Mouse (Mus musculus): Measurements from ENCODE around the gene Sox15. TPM values are rescaled to one million over a fixed set of nuclear protein-coding genes. Genes with fewer than 3 reads are reported as not detected.

The Sox15 gene
- total and polyA plus RNA-seq, 3 experiments, result 0.17 to 0.54 TPM; not detected in 1

GRCm38 (mm10) chr11:69692863-69693262 is 37.7 kb downstream of the Sox15 start:
- DNase-seq (ENCODE audit: extremely low read depth), result no peak
- no peak overlapping the region for H3K4me2 ChIP-seq (ENCODE audit: insufficient read depth, low read depth, poor library complexity, severe bottlenecking)
- H3K9me3 ChIP-seq (replicated peaks; ENCODE audit: low read length), result no peaks in the 10 kb centered on the region
- H3K4me1 ChIP-seq (ENCODE audit: control insufficient read depth in 1 of 2, insufficient read depth in 2 of 2), result no peaks in the 10 kb centered on the region
- no peaks in the 10 kb centered on the region for H3K36me3 ChIP-seq (replicated peaks in 1 of 2; ENCODE audit: control insufficient read depth in 1 of 2, insufficient read depth in 1 of 2, low read length in 1 of 2)
- H3K27ac ChIP-seq (ENCODE audit: insufficient read depth, low read depth), result no peak overlapping the region
- TF ChIP-seq POLR2A (IDR thresholded peaks at IDR 0.05; ENCODE audit: low read depth, low read length) (no peak), MAX (IDR thresholded peaks at IDR 0.05; ENCODE audit: low read length) (no peak), PAX5 (IDR thresholded peaks at IDR 0.05; ENCODE audit: low read length) (no peak), TBP (conservative IDR thresholded peaks at IDR 0.05; ENCODE audit: low read depth, low read length) (no peak), NRF1 (IDR thresholded peaks at IDR 0.05; ENCODE audit: low read depth, low read length) (no peak)
- in situ Hi-C loops (cut with MboI; ENCODE audit: low pct_ligation_motif_present, low pct_unique_long_range_greater_than_20kb, low sequenced_read_pairs) (no loop called here), dilution Hi-C loops (cut with MboI; ENCODE audit: extremely low pct_ligation_motif_present, extremely low pct_unique_long_range_greater_than_20kb, low sequenced_read_pairs) (no loop called here)
- no peaks in the 10 kb centered on the region for H3K79me2 ChIP-seq (replicated peaks; ENCODE audit: control insufficient read depth, extremely low read depth, insufficient read depth, poor library complexity, severe bottlenecking)
- H3K27me3 ChIP-seq (replicated peaks), result no peaks in the 10 kb centered on the region
- H3K4me3 ChIP-seq (replicated peaks in 1 of 3; ENCODE audit: low read depth in 2 of 3, low read length in 2 of 3, poor library complexity in 1 of 3), result no peak overlapping the region
- no peak overlapping the region for H3K9ac ChIP-seq (ENCODE audit: insufficient read depth, low read depth)

DNA sequence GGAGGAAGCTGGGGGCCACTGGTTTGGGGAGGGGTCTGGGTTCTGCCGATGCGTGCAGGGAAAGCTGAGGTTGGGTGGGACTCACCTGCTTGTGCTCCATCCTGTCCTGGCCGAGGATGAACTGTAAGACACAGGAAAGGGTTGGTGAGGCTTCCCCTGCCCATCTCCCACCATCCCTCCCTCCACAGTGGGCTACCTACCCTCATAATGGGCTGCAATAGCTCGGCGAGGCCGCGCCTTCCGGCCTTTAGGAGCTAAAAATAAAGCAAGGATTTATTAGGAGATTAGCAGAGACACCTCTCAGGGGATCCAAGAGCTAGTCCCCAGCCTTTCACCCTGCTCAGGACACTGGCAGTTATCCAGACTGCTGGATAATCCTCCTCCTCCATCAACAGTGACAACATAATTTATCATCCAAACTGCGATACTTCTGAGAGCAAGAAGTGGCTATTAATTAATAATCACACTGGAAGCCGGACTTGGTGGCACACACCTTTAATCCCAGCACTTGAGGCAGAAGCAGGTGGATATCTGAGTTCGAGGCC is 38.4 kb downstream of the Sox15 start:
- H3K27me3 ChIP-seq (replicated peaks), result no peaks in the 10 kb centered on the region
- H3K4me2 ChIP-seq (ENCODE audit: insufficient read depth, low read depth, poor library complexity, severe bottlenecking), result no peak overlapping the region
- DNase-seq (ENCODE audit: extremely low read depth), result no peak
- H3K27ac ChIP-seq (ENCODE audit: insufficient read depth, low read depth), result no peak overlapping the region
- in situ Hi-C loops (cut with MboI; ENCODE audit: low pct_ligation_motif_present, low pct_unique_long_range_greater_than_20kb, low sequenced_read_pairs), result no loop called here
- TF ChIP-seq MAFK (IDR thresholded peaks at IDR 0.05; ENCODE audit: insufficient replicate concordance, low read length) (no peak), ETS1 (conservative IDR thresholded peaks at IDR 0.05; ENCODE audit: low read depth, low read length) (no peak), CTCF (conservative IDR thresholded peaks at IDR 0.05 in 1 of 2, IDR thresholded peaks at IDR 0.05 in 1 of 2; ENCODE audit: low read depth in 2 of 2, low read length in 2 of 2) (no peak), JUN (IDR thresholded peaks at IDR 0.05; ENCODE audit: insufficient read depth, low read depth, low read length) (no peak), USF2 (conservative IDR thresholded peaks at IDR 0.05; ENCODE audit: low read depth, low read length) (no peak), GABPA (IDR thresholded peaks at IDR 0.05; ENCODE audit: insufficient replicate concordance, low read depth, low read length) (no peak), SIN3A (IDR thresholded peaks at IDR 0.05; ENCODE audit: low read length) (no peak), SMC3 (IDR thresholded peaks at IDR 0.05; ENCODE audit: low read depth, low read length) (no peak), ZNF384 (IDR thresholded peaks at IDR 0.05; ENCODE audit: low read depth, low read length) (no peak), IRF4 (IDR thresholded peaks at IDR 0.05; ENCODE audit: low read depth, low read length) (no peak)
- H3K36me3 ChIP-seq (replicated peaks in 1 of 2; ENCODE audit: control insufficient read depth in 1 of 2, insufficient read depth in 1 of 2, low read length in 1 of 2), result no peaks in the 10 kb centered on the region
- H3K4me3 ChIP-seq (replicated peaks in 1 of 3; ENCODE audit: low read depth in 2 of 3, low read length in 2 of 3, poor library complexity in 1 of 3), result no peak overlapping the region
- dilution Hi-C loops (cut with MboI; ENCODE audit: extremely low pct_ligation_motif_present, extremely low pct_unique_long_range_greater_than_20kb, low sequenced_read_pairs), result no loop called here
- H3K79me2 ChIP-seq (replicated peaks; ENCODE audit: control insufficient read depth, extremely low read depth, insufficient read depth, poor library complexity, severe bottlenecking), result no peaks in the 10 kb centered on the region
- H3K9ac ChIP-seq (ENCODE audit: insufficient read depth, low read depth), result no peak overlapping the region
- H3K9me3 ChIP-seq (replicated peaks; ENCODE audit: low read length), result peaks cover 1% of the 10 kb centered on the region
- H3K4me1 ChIP-seq (ENCODE audit: control insufficient read depth in 1 of 2, insufficient read depth in 2 of 2), result no peaks in the 10 kb centered on the region

DNA sequence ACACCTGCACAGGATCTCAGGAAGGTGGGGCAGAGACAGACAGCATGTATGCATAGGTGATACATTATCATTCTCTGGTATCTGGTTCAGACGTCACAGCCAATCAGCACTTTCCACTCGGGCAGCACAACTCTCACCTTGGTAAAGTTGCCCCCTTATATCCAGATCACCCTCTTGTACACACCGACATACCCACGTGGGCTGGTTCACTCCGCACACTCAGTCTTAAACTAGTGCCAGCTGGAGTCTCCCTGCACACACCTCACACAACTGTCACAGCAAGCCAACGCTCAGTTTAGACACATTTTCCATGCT is 39.9 kb downstream of the Sox15 start:
- Histone ChIP-seq H3K79me2 (replicated peaks; ENCODE audit: control insufficient read depth, extremely low read depth, insufficient read depth, poor library complexity, severe bottlenecking) (no peaks in the 10 kb centered on the region), H3K27ac (ENCODE audit: insufficient read depth, low read depth) (no peak overlapping the region), H3K27me3 (replicated peaks) (peaks cover 1% of the 10 kb centered on the region), H3K4me1 (ENCODE audit: control insufficient read depth in 1 of 2, insufficient read depth in 2 of 2) (no peaks in the 10 kb centered on the region), H3K9me3 (replicated peaks; ENCODE audit: low read length) (peaks cover 5% of the 10 kb centered on the region), H3K4me2 (ENCODE audit: insufficient read depth, low read depth, poor library complexity, severe bottlenecking) (no peak overlapping the region), H3K36me3 (replicated peaks in 1 of 2; ENCODE audit: control insufficient read depth in 1 of 2, insufficient read depth in 1 of 2, low read length in 1 of 2) (no peaks in the 10 kb centered on the region), H3K4me3 (replicated peaks in 1 of 3; ENCODE audit: low read depth in 2 of 3, low read length in 2 of 3, poor library complexity in 1 of 3) (no peak overlapping the region), H3K9ac (ENCODE audit: insufficient read depth, low read depth) (no peak overlapping the region)
- in situ Hi-C loops (cut with MboI; ENCODE audit: low pct_ligation_motif_present, low pct_unique_long_range_greater_than_20kb, low sequenced_read_pairs), result no loop called here
- dilution Hi-C loops (cut with MboI; ENCODE audit: extremely low pct_ligation_motif_present, extremely low pct_unique_long_range_greater_than_20kb, low sequenced_read_pairs), result no loop called here
- TF ChIP-seq NRF1 (IDR thresholded peaks at IDR 0.05; ENCODE audit: low read depth, low read length), result no peak
- TF ChIP-seq JUND (conservative IDR thresholded peaks at IDR 0.05; ENCODE audit: low read depth, low read length), result no peak
- no peak for TF ChIP-seq MAX (IDR thresholded peaks at IDR 0.05; ENCODE audit: low read length)
- no peak for TF ChIP-seq BHLHE40 (IDR thresholded peaks at IDR 0.05; ENCODE audit: low read depth, low read length)
- no peak for TF ChIP-seq PAX5 (IDR thresholded peaks at IDR 0.05; ENCODE audit: low read length)
- TF ChIP-seq CTCF (conservative IDR thresholded peaks at IDR 0.05 in 1 of 2, IDR thresholded peaks at IDR 0.05 in 1 of 2; ENCODE audit: low read depth in 2 of 2, low read length in 2 of 2), result no peak
- no peak for TF ChIP-seq ZMIZ1 (IDR thresholded peaks at IDR 0.05; ENCODE audit: low read depth, low read length)
- no peak for TF ChIP-seq RCOR1 (conservative IDR thresholded peaks at IDR 0.05; ENCODE audit: low read depth, low read length)
- TF ChIP-seq TBP (conservative IDR thresholded peaks at IDR 0.05; ENCODE audit: low read depth, low read length), result no peak
- TF ChIP-seq ZNF384 (IDR thresholded peaks at IDR 0.05; ENCODE audit: low read depth, low read length), result no peak
- no peak for TF ChIP-seq SIN3A (IDR thresholded peaks at IDR 0.05; ENCODE audit: low read length)
- no peak for TF ChIP-seq USF1 (IDR thresholded peaks at IDR 0.05; ENCODE audit: low read depth, low read length)
- no peak for DNase-seq (ENCODE audit: extremely low read depth)
